Mouse (Mus musculus) embryonic facial prominence, embryonic 10.5 days (tissue): ENCODE results near the gene Cybrd1. TPM values are rescaled to one million over a fixed set of nuclear protein-coding genes. Genes with fewer than 3 reads are reported as not detected.

Experiments used
- DNase-seq: peaks from one replicate; pipeline ENCODE4 v3.0.0-alpha.2; 2017; ENCODE audit warnings: low spot score
- H3K27ac ChIP-seq: fragments of 300-500 bp; sonication (generic); replicated peaks from 2 replicates; pipeline ENCODE4 v1.5.1; 2016; ENCODE audit warnings: mild to moderate bottlenecking
- H3K27me3 ChIP-seq: fragments of 300-500 bp; sonication (generic); replicated peaks from 2 replicates; pipeline ENCODE4 v1.6.1; 2016; ENCODE audit warnings: low read depth, mild to moderate bottlenecking; ENCODE audit not compliant: poor library complexity, severe bottlenecking
- H3K36me3 ChIP-seq: fragments of 300-500 bp; sonication (generic); replicated peaks from 2 replicates; pipeline ENCODE4 v1.6.1; 2016; ENCODE audit warnings: mild to moderate bottlenecking, moderate library complexity
- H3K4me1 ChIP-seq: fragments of 300-500 bp; sonication (generic); 2 replicates; pipeline ENCODE4 v1.6.1; 2016
- H3K4me3 ChIP-seq: fragments of 300-500 bp; sonication (generic); 2 replicates; pipeline ENCODE4 v1.5.1; 2016; ENCODE audit warnings: mild to moderate bottlenecking, moderate library complexity
- H3K9me3 ChIP-seq: fragments of 300-500 bp; sonication (generic); 2 replicates; pipeline ENCODE4 v1.6.1; 2016; ENCODE audit warnings: mild to moderate bottlenecking
- WGBS: fragments of 180-500 bp; shearing (Covaris S2); methylation state at CpG from one replicate; pipeline ENCODE4 v1.1.7; 2016; 5-methylcytosine and 5-hydroxymethylcytosine counted together
- polyA plus RNA-seq: library from polyadenylated mRNA; unstranded; fragments of >200 nt; fragmentation: Nextera tagmentation; extraction: Ambion mirVana; gene quantifications from 2 replicates; pipeline ENCODE4 v1.2.1, GENCODE M21; 2016

Gene Cybrd1
- polyA plus RNA-seq, 1 experiment from 2014 or later, result 0.83 TPM

- Histone ChIP-seq H3K4me1 (peaks cover 17% of the 10 kb centered on the region), H3K27ac (no peak overlapping the region)
- 50% methylated on average over 2 of the region's 2 CpGs for WGBS
Observed at GRCm38 (mm10) chr2:71188861-71189260, 71.1 kb downstream of the Cybrd1 start.

GRCm38 (mm10) chr2:71191391-71192194 is 73.9 kb downstream of the Cybrd1 start:
- Histone ChIP-seq H3K4me3 (peak overlapping the region; percentile 41), H3K9me3 (no peaks in the 10 kb centered on the region), H3K4me1 (peaks cover 17% of the 10 kb centered on the region), H3K36me3 (no peaks in the 10 kb centered on the region), H3K27me3 (peaks cover 5% of the 10 kb centered on the region; the same call in 1 of the 2 replicates), H3K27ac (no peak overlapping the region)
- no peak for DNase-seq
- 27% methylated on average over 16 of the region's 16 CpGs for WGBS

More at GRCm38 (mm10) chr2:71188861-71189260, 71.1 kb downstream of the Cybrd1 start:
- H3K27me3 ChIP-seq, result peaks cover 5% of the 10 kb centered on the region; the same call in 1 of the 2 replicates
- H3K9me3 ChIP-seq, result no peaks in the 10 kb centered on the region
- no peak overlapping the region for H3K4me3 ChIP-seq
- DNase-seq, result no peak
- no peaks in the 10 kb centered on the region for H3K36me3 ChIP-seq

- 41% methylated on average over 17 of the region's 17 CpGs for WGBS
- no peak overlapping the region for H3K27ac ChIP-seq
- DNase-seq, result peak; percentile 26
- peaks cover 5% of the 10 kb centered on the region; the same call in 1 of the 2 replicates for H3K27me3 ChIP-seq
- H3K4me3 ChIP-seq, result peak overlapping the region; percentile 41
- H3K4me1 ChIP-seq, result peaks cover 17% of the 10 kb centered on the region
- H3K36me3 ChIP-seq, result no peaks in the 10 kb centered on the region
- no peaks in the 10 kb centered on the region for H3K9me3 ChIP-seq
Observed at GRCm38 (mm10) chr2:71192195-71192807, 74.6 kb downstream of the Cybrd1 start.

Other genes starting within 250 kb of the Cybrd1 start
- 36.3 and 42.4 TPM in 2 replicates for gene Dcaf17, start 62.6 kb upstream of the Cybrd1 start, polyA plus RNA-seq
- 20.4 and 24.9 TPM in 2 replicates for gene Mettl8, start 62.3 kb upstream of the Cybrd1 start, polyA plus RNA-seq
- 119 and 122 TPM in 2 replicates for gene Dync1i2, start 93.8 kb downstream of the Cybrd1 start, polyA plus RNA-seq
- 33.4 and 38.4 TPM in 2 replicates for gene Slc25a12, start 249.8 kb downstream of the Cybrd1 start, polyA plus RNA-seq